In the genomic region with DNA sequence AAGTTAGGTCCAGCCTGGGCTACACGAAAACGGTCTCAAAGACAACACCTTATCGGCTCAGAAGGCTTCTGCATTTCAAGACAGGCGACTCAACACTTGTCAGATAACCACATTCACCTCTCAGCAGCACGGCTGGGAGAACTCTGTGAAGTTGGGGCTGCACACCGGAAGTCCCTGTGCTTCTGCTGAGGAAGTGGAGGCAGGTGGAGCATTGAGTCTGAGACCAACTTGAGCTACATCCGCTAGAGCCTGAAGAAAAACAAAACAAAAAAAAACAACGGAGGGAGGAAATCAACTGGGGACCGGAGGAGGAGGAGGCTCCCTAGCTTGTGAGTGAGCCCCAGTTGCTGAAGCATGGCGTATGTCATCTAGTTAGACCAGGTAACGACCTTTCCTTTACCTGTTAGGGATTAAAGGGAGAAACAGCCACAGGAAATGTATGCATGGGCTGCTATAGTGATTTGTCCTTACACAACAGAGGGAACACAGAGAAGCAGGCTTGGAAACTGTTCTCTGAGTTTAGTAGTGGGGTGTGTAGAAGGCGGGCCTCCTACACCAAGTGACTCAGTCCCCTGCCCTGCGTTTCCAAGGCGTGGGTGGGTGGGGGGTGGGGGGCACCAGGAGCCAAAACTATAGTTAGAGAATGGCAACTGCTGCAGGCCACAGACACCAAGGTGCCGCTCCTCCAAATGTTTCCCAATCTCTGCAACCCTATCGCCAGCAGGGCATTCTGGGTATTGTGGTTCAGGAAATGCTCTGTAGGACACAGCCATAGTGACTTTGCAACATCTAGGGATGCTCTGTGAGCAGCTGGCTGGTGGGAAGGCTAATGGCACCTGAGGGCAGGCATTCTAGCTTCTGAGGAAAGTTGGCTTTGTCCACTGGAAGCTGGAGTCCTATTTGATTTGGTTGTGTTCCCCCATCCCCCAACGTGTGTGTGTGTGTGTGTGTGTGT, we compare ENCODE assay signal across 8 mouse cellular contexts. TPM values are rescaled to one million over a fixed set of nuclear protein-coding genes. Genes with fewer than 3 reads are reported as not detected.
DNase-seq lines count a peak whose midpoint lies in the region; ATAC-seq lines count a peak whose summit lies in the region.

A gene (plus strand): TSS at position 199 of the 955 bp plus-strand sequence.

- H3K4me3 ChIP-seq in forebrain, embryonic 16.5 days (replicated peaks; ENCODE audit: low read length), result no peak within 1 kb of the TSS
- H3K4me3 ChIP-seq in hindbrain, embryonic 13.5 days, result no peak within 1 kb of the TSS
- H3K4me3 ChIP-seq in limb, embryonic 15.5 days, result no peak within 1 kb of the TSS
- H3K4me3 ChIP-seq in neural tube, embryonic 14.5 days (ENCODE audit: low read depth, low read length), result no peak within 1 kb of the TSS

- peak; percentile 96 for ATAC-seq in activated CD4-positive, CD25-positive, alpha-beta regulatory T cell, adult 4 months
- no peak for ATAC-seq in forebrain, embryonic 16.5 days
- ATAC-seq in hindbrain, embryonic 13.5 days (ENCODE audit: low FRiP score), result no peak
- ATAC-seq in limb, embryonic 15.5 days (ENCODE audit: insufficient number of reproducible peaks, low FRiP score, low TSS enrichment, low read depth), result peak; percentile 40; the same call in 1 of the 2 replicates
- no peak for ATAC-seq in neural tube, embryonic 14.5 days (ENCODE audit: low read depth)

- H3K27me3 ChIP-seq in forebrain, embryonic 16.5 days (replicated peaks; ENCODE audit: control insufficient read depth, insufficient read depth, low read length), result no peaks in the 10 kb centered on the region
- no peaks in the 10 kb centered on the region for H3K27me3 ChIP-seq in hindbrain, embryonic 13.5 days
- no peaks in the 10 kb centered on the region for H3K27me3 ChIP-seq in limb, embryonic 15.5 days
- no peaks in the 10 kb centered on the region for H3K27me3 ChIP-seq in neural tube, embryonic 14.5 days (ENCODE audit: control insufficient read depth, insufficient read depth, low read length)

- H3K4me1 ChIP-seq in forebrain, embryonic 16.5 days (replicated peaks; ENCODE audit: control insufficient read depth, insufficient read depth, low read length), result peaks cover under 1% of the 10 kb centered on the region
- peaks cover 3% of the 10 kb centered on the region; the same call in 1 of the 2 replicates for H3K4me1 ChIP-seq in hindbrain, embryonic 13.5 days (replicated peaks)
- H3K4me1 ChIP-seq in limb, embryonic 15.5 days, result peaks cover 3% of the 10 kb centered on the region
- H3K4me1 ChIP-seq in neural tube, embryonic 14.5 days (ENCODE audit: control insufficient read depth, insufficient read depth, low read length), result no peaks in the 10 kb centered on the region

- no peak within 1 kb of the TSS for H3K9ac ChIP-seq in forebrain, embryonic 16.5 days (replicated peaks; ENCODE audit: low read depth, low read length)
- no peak within 1 kb of the TSS for H3K9ac ChIP-seq in hindbrain, embryonic 13.5 days
- H3K9ac ChIP-seq in limb, embryonic 15.5 days, result no peak within 1 kb of the TSS
- no peak within 1 kb of the TSS for H3K9ac ChIP-seq in neural tube, embryonic 14.5 days (replicated peaks; ENCODE audit: low read depth, low read length)

- no peak within 1 kb of the TSS for H3K27ac ChIP-seq in forebrain, embryonic 16.5 days (ENCODE audit: low read length)
- H3K27ac ChIP-seq in hindbrain, embryonic 13.5 days, result no peak within 1 kb of the TSS
- H3K27ac ChIP-seq in limb, embryonic 15.5 days, result no peak within 1 kb of the TSS
- H3K27ac ChIP-seq in neural tube, embryonic 14.5 days (ENCODE audit: low read depth, low read length), result no peak within 1 kb of the TSS

- no peak within 1 kb of the TSS for H3K4me2 ChIP-seq in forebrain, embryonic 16.5 days (ENCODE audit: low read length)
- H3K4me2 ChIP-seq in hindbrain, embryonic 13.5 days, result no peak within 1 kb of the TSS
- no peak within 1 kb of the TSS for H3K4me2 ChIP-seq in limb, embryonic 15.5 days
- no peak within 1 kb of the TSS for H3K4me2 ChIP-seq in neural tube, embryonic 14.5 days (ENCODE audit: low read depth, low read length)

- peak; percentile 85 for DNase-seq in heart, adult 11 months
- DNase-seq in heart, adult 9 months (ENCODE audit: low spot score in 2 of 2), result no peak
- DNase-seq in cerebellum, postnatal 10 days, result no peak

- H3K36me3 ChIP-seq in forebrain, embryonic 16.5 days (ENCODE audit: control insufficient read depth, insufficient read depth), result no peaks in the 10 kb centered on the region
- H3K36me3 ChIP-seq in hindbrain, embryonic 13.5 days, result no peaks in the 10 kb centered on the region
- no peaks in the 10 kb centered on the region for H3K36me3 ChIP-seq in limb, embryonic 15.5 days
- H3K36me3 ChIP-seq in neural tube, embryonic 14.5 days (ENCODE audit: control insufficient read depth, insufficient read depth, low read length), result no peaks in the 10 kb centered on the region

- whole genome bisulfite sequencing in forebrain, embryonic 16.5 days, result 83% methylated on average over 17 of the region's 17 CpGs
- 84% methylated on average over 17 of the region's 17 CpGs for WGBS in hindbrain, embryonic 13.5 days
- 79% methylated on average over 17 of the region's 17 CpGs for WGBS in limb, embryonic 15.5 days
- 81% methylated on average over 17 of the region's 17 CpGs for WGBS in neural tube, embryonic 14.5 days

- no peaks in the 10 kb centered on the region for H3K9me3 ChIP-seq in forebrain, embryonic 16.5 days (ENCODE audit: control insufficient read depth, low read length)
- H3K9me3 ChIP-seq in hindbrain, embryonic 13.5 days, result no peaks in the 10 kb centered on the region
- no peaks in the 10 kb centered on the region for H3K9me3 ChIP-seq in limb, embryonic 15.5 days
- H3K9me3 ChIP-seq in neural tube, embryonic 14.5 days (ENCODE audit: control insufficient read depth, low read length), result no peaks in the 10 kb centered on the region

RNA-seq across cellular contexts. Expression of the gene that starts here (rescaled TPM):
- 100 to 1,000 TPM; 807 to 897 TPM for polyA plus RNA-seq in activated CD4-positive, CD25-positive, alpha-beta regulatory T cell, adult 4 months (2017; shearing (Covaris generic))
- polyA plus RNA-seq in forebrain, embryonic 16.5 days (2015; fragmentation: Nextera tagmentation; extraction: Ambion mirVana), result 366 and 411 TPM in 2 replicates
- polyA plus RNA-seq in hindbrain, embryonic 13.5 days (2015; fragmentation: Nextera tagmentation; extraction: Ambion mirVana), result 307 and 313 TPM in 2 replicates
- 627 and 632 TPM in 2 replicates for polyA plus RNA-seq in limb, embryonic 15.5 days (2015; fragmentation: Nextera tagmentation; extraction: Ambion mirVana)
- polyA plus RNA-seq in neural tube, embryonic 14.5 days (2014; fragmentation: Nextera tagmentation; extraction: Ambion mirVana), result 187 and 245 TPM in 2 replicates

Comparison
In these comparisons a context has a peak if more than half of its experiments do, and no peak if none do; other contexts are left out.
1. ATAC-seq: peak in activated CD4-positive, CD25-positive, alpha-beta regulatory T cell, adult 4 months (single experiment) and limb, embryonic 15.5 days (single experiment); none in forebrain, embryonic 16.5 days (single experiment), hindbrain, embryonic 13.5 days (single experiment) and neural tube, embryonic 14.5 days (single experiment).